Mouse (Mus musculus): ENCODE results near the gene Gga1. TPM values are rescaled to one million over a fixed set of nuclear protein-coding genes. Genes with fewer than 3 reads are reported as not detected.

Gene Gga1
- polyA plus RNA-seq, 1 experiment from 2014 or later = 51.8 TPM

Small RNA genes within 50 kb of the gene (microRNA-seq; reads per million reads assigned to microRNA genes)
- gene Mir6955 = not detected

Other genes starting within 250 kb of the Gga1 start
- gene Elfn2, start 158.4 kb upstream of the Gga1 start, polyA plus RNA-seq (2015; fragmentation: Nextera tagmentation; extraction: Ambion mirVana) = 0.06 TPM in 1 of 2 replicates, not detected in the other
- gene Mfng, start 103.7 kb upstream of the Gga1 start, polyA plus RNA-seq (2015; fragmentation: Nextera tagmentation; extraction: Ambion mirVana) = 16.1 and 18.8 TPM in 2 replicates
- gene Card10, start 74.1 kb upstream of the Gga1 start, polyA plus RNA-seq (2015; fragmentation: Nextera tagmentation; extraction: Ambion mirVana) = 3.0 and 3.2 TPM in 2 replicates
- 25.2 and 28.6 TPM in 2 replicates for gene Cdc42ep1, start 34.6 kb upstream of the Gga1 start, polyA plus RNA-seq (2015; fragmentation: Nextera tagmentation; extraction: Ambion mirVana)
- 1.3 TPM in 1 of 2 replicates, not detected in the other for gene Lgals2, start 21.7 kb upstream of the Gga1 start, polyA plus RNA-seq (2015; fragmentation: Nextera tagmentation; extraction: Ambion mirVana)
- 0.18 and 0.25 TPM in 2 replicates for gene Gm49510, start 22.5 kb downstream of the Gga1 start, polyA plus RNA-seq (2015; fragmentation: Nextera tagmentation; extraction: Ambion mirVana)
- 53.3 and 54.4 TPM in 2 replicates for gene Sh3bp1, start 22.6 kb downstream of the Gga1 start, polyA plus RNA-seq (2015; fragmentation: Nextera tagmentation; extraction: Ambion mirVana)
- gene Pdxp, start 36.7 kb downstream of the Gga1 start, polyA plus RNA-seq (2015; fragmentation: Nextera tagmentation; extraction: Ambion mirVana) = 18.7 and 23.2 TPM in 2 replicates
- gene Lgals1, start 49.5 kb downstream of the Gga1 start, polyA plus RNA-seq (2015; fragmentation: Nextera tagmentation; extraction: Ambion mirVana) = 2,193 and 2,304 TPM in 2 replicates
- 54.1 and 57.4 TPM in 2 replicates for gene Nol12, start 57.7 kb downstream of the Gga1 start, polyA plus RNA-seq (2015; fragmentation: Nextera tagmentation; extraction: Ambion mirVana)
- 37.8 and 38.7 TPM in 2 replicates for gene Triobp, start 70.5 kb downstream of the Gga1 start, polyA plus RNA-seq (2015; fragmentation: Nextera tagmentation; extraction: Ambion mirVana)
- gene H1f0, start 151.3 kb downstream of the Gga1 start, polyA plus RNA-seq (2015; fragmentation: Nextera tagmentation; extraction: Ambion mirVana) = 533 and 546 TPM in 2 replicates
- not detected in 2 replicates for gene Galr3, start 164.7 kb downstream of the Gga1 start, polyA plus RNA-seq (2015; fragmentation: Nextera tagmentation; extraction: Ambion mirVana)
- gene Ankrd54, start 185.7 kb downstream of the Gga1 start, polyA plus RNA-seq (2015; fragmentation: Nextera tagmentation; extraction: Ambion mirVana) = 54.1 and 57.7 TPM in 2 replicates
- 232 and 244 TPM in 2 replicates for gene Eif3l, start 198.0 kb downstream of the Gga1 start, polyA plus RNA-seq (2015; fragmentation: Nextera tagmentation; extraction: Ambion mirVana)
- gene Micall1, start 231.7 kb downstream of the Gga1 start, polyA plus RNA-seq (2015; fragmentation: Nextera tagmentation; extraction: Ambion mirVana) = 12.8 and 13.8 TPM in 2 replicates

Data from embryonic facial prominence, embryonic 13.5 days (tissue).